Mouse (Mus musculus): ENCODE data around the gene Kcnk12.

Gene Kcnk12

DNA sequence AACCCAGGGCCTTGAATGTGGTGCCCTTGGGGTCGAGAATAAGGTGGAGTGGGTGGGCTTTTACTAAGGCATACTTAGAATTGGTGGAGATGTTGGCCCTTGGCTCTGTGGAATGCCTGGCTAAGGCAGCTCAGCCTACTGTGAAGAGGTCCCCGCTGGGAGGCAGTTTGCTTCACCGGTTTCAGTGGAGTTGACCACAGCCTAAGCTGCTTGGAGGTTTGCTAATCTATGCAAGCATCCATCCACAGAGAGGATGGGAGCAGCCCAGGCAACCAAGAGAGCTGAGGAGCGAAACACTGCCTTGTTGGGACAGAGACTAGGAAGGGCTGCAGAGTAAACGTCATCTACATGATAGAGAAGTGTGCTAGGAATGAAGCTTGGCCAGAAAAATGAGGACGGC lies 101.0 kb downstream of the Kcnk12 start:
- DNase-seq = no peak

DNA sequence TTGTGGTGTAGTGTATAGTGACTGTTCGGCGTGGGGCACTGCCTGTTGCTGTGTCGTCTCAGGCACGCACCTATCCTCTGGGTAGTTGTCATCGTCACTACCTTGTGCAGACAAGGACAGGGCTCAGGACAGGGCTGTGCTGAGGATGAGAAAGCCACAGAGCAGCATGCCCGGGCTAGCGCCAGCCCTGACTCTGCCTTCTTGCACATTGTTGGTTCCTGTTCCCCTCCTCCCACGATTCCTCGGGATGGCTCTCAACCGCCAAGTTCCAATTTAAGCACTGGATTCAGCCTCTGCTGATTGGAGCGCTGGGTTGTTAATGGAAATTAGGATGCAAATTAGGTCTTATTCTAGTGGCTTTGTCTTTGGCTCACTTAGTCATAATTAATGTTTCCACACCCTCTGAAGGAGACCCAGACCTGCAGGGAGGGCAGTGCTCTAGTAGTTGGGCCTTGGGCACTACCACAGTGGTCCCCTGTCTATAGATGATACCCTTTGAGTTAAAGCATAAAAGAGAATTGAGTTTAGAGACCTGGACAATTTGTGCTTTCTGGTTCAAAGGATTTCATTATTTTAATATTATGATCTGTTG lies 101.8 kb downstream of the Kcnk12 start:
- DNase-seq = peak; percentile 41

Measured in retina, postnatal 1 day (tissue).